Mouse (Mus musculus) thymus, adult 18-20 months (tissue): ENCODE measurements around the gene Lama4.
A peak's percentile ranks its signal among the peaks of the same experiment; 100 is the strongest.

Experiments
- DNase-seq, 2 experiments: peaks; one replicate each; pipeline ENCODE4 v3.0.0; 2022; ENCODE audit warnings: mixed read lengths in 2 of 2

Gene Lama4

DNA sequence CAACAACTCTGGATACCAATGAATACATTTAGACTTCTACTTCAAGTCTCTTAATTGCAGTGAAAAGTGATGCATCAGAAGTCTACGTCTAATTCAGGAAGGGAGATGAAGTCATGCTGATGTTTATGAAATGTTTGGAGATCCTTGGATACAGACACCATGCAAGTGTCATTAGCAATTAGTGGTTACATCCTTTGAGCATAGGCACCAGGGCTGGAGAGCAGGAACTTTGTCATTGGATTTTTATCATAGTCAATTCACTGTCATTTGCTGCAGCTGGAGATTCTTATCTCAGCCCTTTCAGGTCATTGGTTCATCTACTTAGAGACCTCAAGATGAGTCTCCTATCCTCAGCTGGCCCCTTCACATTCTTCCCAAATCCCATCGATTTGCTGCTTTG is 30.6 kb downstream of the Lama4 start:
- no peak for DNase-seq

DNA sequence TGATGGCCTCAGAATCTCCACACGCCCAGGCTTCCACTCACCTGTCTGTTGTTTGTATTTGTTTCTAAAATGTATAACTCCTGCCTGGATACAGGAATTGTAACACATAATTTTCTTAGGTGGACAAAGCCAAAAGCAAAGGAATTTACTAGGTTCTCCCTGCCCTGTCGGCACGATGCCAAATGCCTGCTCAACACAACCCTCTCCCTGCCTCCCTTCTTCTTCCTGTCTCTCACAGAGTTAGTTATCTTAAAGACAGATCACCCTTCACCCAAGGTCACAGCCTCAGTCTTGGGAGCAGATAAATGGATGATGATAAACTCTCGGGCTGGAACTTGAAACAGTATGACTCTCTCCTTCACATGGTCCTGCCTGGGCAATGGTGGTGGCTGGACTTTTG is 35.6 kb downstream of the Lama4 start:
- DNase-seq = no peak

- no peak for DNase-seq
Measured at GRCm38 (mm10) chr10:39002521-39002920, 37.2 kb downstream of the Lama4 start.

- DNase-seq = no peak
Measured at GRCm38 (mm10) chr10:39003520-39003919, 38.2 kb downstream of the Lama4 start.

DNA sequence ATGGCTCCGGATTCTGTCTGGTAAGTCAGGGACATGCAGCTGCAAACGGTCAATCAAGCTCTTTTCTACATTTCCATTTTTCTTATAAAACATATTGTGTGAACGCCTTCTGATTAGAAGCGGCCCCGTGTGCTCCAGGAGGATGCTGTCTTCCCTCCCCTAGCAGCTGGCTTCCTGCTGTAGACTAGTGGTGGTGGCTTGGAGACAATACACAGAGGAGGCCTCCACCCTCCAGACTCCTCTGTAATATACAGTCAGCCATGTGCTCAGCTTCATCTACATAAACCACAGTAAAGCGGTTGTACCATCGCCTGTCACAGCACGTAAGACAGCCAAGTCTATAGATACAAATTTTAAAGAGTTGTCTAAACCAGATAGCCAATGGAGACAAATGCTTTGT is 40.2 kb downstream of the Lama4 start:
- DNase-seq = no peak

GRCm38 (mm10) chr10:39006433-39007105 is 41.3 kb downstream of the Lama4 start:
- DNase-seq = no peak

GRCm38 (mm10) chr10:39014836-39015235 is 49.5 kb downstream of the Lama4 start:
- DNase-seq = no peak

- DNase-seq = no peak
Measured at GRCm38 (mm10) chr10:39017986-39018385, 52.7 kb downstream of the Lama4 start.

DNA sequence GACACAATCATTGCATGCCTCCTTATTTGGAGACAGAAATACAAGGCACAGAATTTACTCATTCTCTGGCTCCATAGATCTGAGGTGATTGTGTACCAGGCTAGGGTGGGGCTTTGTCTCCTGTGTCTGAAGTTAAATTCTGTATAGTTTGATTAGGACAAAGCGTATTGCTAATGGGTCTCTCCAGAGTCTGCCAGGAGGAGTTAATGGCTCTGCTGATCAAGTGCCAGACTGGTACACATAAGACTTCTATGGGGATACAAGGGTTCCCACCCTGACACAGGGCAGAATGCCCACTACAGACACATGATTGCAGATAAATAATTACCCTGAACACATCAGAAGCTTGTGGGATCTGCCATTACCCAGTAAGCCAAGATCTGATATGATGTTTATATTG is 53.3 kb downstream of the Lama4 start:
- DNase-seq = no peak

DNA sequence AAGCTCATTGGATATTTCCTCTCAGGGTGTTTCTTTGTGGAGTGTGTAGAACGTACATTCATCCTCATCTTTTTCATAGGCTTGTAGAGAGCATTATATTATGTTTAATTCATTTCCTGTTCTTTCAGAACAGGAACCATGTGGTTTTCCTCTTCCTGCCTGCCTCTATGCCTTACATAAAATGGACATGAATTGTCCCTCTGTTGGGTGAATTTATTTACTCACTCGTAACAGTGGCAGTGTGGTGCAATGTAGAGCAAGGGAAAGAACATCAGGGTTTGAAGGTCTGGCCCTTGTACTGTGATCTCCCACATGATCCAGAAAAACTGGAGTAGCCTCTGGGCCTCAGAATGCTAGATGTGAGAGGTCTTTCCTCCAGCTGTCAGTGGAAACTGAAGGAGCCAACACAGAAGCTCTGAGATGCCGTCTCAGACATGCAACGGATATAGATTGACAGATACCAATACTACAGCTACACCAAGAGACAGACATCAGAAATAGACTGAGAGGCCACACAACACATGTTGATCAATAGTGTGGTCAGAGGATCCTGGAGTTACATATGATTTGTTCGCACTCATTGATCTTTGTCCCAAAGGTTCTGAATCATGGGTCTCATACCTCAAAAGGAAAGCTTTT is 58.4 kb downstream of the Lama4 start:
- peak in 1 of 2 experiments; percentile 7 for DNase-seq

GRCm38 (mm10) chr10:39026529-39026928 is 61.2 kb downstream of the Lama4 start:
- no peak for DNase-seq

- no peak for DNase-seq
Measured at GRCm38 (mm10) chr10:39027058-39027457, 61.7 kb downstream of the Lama4 start.

DNA sequence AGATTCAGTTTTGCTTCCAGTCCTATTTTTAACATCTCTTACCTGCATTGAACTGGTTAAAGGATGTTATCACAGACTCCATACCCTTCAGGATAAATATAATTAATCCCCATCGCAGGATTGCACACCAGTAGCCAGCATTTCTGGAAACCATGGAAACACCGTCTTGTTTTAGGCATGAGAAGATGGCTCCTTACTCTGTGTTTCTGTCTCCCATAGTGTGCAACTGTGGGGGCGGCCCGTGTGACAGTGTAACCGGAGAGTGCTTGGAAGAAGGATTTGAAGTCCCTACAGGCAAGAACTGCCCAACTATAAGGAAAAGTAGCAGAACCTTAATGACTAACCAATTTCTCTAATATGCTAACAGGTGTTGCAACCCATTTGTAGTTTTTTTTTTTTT is 63.1 kb downstream of the Lama4 start:
- DNase-seq = no peak

DNA sequence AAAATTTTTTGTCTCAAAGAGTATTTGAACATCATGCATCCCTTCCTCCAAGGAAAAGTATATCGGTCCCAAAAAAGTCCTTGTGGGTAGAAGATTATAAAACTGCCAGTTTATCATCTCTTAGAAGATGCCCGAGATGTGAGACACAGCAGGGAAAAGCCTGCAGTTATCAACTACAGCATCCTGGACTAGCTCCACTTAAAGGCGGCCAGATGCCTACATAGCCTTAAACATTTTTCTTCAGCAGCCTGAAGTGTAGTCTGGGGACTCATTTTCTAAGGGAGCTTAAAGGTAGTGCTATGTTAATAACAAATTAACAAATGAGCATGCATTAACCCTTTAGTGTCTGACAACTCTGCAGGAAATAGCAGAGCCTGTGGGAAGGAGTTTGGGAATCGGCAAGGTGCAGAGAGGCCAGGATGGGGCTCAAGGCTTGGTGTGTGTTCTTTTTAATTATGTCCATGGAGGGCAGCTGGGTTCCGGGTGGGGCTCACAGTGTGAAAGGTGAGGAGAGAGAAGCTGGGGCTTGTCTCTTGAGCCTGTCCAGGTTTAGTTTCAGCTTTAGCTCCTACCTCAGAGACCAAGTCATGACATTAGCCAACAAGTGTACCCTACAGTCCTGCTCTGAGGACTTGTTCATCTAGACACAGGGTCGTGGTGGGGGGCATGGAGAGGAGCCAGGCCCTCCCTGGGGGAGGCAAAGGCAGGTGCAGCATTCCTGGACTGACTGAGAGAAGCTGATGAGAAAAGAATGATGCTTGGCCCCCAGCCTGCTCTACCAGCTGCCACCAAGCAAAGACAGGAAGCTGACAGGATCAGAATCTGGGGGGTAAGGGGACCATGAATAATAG is 64.2 kb downstream of the Lama4 start:
- no peak for DNase-seq

DNA sequence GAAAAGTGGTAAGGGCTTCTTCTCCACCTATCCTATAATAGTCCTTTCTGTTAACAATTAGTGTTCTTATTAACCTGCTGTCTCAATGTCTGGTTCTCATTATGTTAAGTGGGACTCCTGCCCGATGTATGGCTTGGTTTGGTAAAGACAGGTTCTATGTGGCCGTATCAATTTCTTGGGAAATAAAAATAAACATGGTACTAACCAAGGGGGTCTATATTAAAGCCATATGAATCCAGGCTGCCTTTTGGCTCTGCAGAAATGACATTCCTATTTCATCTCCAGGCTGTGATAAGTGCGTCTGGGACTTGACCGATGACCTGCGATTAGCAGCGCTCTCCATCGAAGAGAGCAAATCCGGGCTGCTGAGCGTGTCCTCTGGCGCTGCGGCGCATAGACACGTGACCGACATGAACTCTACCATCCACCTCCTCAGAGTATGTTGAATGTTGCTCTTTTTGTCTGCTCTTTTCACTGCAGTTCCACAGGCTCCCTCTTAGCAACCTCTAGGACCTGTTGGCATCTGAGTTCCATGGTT is 64.9 kb downstream of the Lama4 start:
- no peak for DNase-seq

GRCm38 (mm10) chr10:39039564-39039963 is 74.2 kb downstream of the Lama4 start:
- no peak for DNase-seq

GRCm38 (mm10) chr10:39040026-39040425 is 74.7 kb downstream of the Lama4 start:
- no peak for DNase-seq

DNA sequence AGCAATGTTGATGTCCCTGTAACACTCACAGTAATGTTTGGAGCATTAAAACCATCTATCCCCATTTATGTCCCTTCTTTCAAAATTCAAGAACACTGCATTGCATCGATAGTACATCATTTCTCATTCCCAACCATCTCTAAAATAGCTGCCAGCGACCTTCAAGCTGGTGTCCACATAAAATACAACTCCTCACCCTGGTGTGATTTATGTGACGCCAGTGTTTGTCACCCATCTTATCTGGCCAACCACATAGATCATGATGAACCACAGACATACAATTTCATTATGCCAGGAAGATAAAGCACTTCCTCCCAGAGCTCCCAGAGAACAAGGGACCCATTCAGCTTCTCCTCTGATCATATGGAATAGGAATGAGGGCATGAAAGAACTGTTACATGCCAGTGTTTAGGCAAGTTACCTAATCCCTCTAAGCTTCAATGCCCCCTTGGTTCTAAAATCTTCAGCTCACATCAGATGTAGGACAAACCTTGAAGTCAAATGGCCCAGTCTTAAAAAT is 79.2 kb downstream of the Lama4 start:
- DNase-seq = no peak

DNA sequence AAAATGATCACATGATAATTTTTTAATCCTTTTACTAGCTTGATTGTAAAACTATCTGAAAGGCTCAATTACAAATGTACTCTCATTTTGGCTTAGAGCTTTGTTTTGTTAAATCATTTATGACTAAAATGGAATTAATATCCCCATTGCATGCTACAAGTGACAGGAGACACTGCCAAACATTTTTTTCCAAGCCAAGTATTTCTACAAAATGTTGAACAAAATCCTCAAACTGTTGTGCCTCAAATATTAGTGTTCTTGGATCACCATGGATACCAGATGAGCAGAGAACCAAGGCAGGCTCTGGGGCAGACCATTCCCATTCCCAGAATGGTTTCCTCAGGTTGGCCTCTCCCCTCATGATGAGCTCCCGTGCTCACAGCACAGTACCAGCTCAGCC is 79.8 kb downstream of the Lama4 start:
- no peak for DNase-seq

GRCm38 (mm10) chr10:39047775-39048174 is 82.5 kb downstream of the Lama4 start:
- DNase-seq = no peak

GRCm38 (mm10) chr10:39049581-39050294 is 84.4 kb downstream of the Lama4 start:
- no peak for DNase-seq

DNA sequence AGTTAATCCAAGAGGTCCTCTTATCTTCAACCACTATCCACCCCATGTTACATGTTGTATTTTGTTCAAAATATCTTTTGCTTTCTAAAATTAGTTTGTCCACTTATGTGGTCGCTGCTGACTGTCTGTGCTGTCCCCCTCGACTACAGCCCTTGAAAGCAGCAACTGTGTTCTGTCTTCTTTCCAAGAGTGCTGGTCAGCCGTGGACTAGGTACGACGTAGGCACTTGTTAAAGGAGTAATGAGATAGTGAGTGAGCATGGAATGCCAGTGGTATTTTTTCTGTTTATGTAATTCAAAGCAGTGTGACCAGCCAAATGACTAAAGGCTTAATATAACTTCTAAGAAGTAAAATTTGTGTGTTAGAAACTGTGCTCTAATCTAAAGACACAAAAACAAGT is 90.7 kb downstream of the Lama4 start:
- DNase-seq = no peak

- DNase-seq = peak in 1 of 2 experiments; percentile 10
Measured at GRCm38 (mm10) chr10:39064732-39065131, 99.4 kb downstream of the Lama4 start.
